Mouse (Mus musculus): ENCODE data around the gene Iqcn.

Iqcn gene

DNA sequence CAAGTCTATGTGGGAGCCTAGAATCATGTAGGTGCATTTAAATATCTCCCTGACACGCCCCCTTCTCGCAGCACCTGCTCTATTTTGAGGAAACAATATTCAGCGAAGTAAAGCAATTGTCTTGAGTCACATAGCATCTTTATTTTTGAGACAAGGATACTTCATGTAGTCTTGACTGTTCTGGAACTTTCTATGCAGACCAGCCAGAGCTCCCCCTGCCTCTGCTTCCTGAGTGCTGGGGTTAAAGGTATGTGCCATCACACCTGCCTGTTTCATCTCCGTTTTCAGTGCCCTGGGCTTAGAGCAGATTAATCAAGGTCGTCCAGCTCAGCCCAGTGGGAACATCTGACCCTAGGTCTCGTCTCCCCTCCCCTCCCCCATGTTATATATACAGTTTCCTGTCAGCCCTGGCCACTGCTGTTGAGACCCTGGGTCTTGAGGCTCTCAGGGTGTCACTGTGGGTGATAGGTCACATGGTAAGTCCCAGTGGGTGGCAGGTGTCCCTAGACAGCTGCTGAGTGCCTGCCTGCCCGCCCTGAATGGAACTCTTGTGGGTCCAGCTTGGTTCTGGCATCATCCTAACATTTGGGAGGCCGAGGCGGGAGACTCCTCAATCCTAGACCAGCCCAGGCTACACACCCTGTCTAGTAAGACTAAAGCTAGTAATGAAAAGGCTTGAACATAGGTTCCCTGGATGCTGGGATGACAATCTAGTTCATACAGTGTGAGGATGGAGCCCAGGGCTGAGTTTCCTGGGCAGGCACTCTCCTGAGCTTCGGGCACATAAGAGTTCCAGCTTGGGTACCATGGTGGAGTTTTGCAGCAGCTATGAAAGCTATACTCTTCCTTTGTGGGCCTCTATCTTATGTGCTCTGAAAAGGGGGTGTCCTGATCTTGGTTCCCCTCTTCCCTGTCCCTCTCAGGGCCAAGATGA lies 1.9 kb upstream of the Iqcn start:
- no peak for DNase-seq (ENCODE audit: low read depth)

- DNase-seq (ENCODE audit: low read depth) = no peak
Observed at GRCm38 (mm10) chr8:70701982-70702841, 1.0 kb upstream of the Iqcn start.

DNA sequence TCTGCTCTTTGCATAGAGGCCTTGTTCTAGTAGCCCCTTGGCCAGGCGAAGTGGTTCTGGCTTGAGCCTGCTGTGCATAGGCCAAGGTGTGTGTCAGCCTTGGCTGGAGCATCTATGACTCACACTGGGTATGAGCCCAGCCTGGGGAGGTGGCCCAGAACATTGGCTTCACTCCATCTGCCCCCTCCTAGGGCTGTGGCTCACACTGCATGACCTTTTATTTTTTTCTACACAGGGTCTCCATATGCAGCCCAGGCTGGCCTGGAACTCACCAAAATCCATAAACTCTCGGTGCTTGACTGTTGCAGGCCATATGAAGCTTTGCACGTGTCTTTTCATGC lies 445 bp upstream of the Iqcn start:
- no peak for DNase-seq (ENCODE audit: low read depth)

GRCm38 (mm10) chr8:70708281-70708680 lies 5.0 kb downstream of the Iqcn start:
- DNase-seq (ENCODE audit: low read depth) = no peak

DNA sequence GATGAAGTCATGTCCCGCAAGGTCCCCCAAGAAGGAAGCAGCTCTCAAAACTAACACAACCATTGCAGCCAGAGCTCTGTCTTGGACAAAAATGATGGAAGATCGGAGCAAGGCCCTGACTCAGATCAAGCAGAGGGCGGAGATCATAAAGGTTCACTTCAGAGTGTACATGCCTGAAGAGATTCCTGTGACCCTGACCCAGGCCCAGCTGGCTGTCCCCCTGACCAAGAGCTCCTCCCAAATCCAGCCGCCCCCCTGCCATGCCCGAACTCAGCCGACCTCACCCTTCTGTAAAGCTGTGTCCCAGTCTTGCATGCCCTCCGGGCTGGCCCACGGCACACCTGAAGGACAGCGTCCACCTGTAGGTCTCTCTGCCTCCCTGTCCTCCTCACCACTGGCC lies 6.5 kb downstream of the Iqcn start:
- no peak for DNase-seq (ENCODE audit: low read depth)

DNA sequence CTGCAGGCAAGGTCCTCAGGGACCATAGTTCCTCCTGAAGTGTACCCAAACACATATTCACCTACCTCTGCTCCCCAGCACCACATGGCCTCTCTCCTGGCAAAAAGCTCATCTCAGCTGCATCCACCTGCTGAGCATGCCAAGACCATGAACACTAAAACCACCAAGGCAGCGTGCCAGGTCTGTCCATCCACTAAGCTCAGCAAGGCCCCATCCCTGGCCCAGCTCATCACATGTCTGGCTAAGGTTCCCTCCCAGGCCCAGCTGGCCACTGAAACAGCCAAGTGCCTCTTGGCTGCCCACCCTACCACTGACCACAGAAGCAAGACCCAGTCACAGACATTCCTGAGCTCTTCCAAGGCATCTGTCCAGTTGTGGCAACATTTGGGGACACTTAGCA lies 7.0 kb downstream of the Iqcn start:
- DNase-seq (ENCODE audit: low read depth) = no peak

DNA sequence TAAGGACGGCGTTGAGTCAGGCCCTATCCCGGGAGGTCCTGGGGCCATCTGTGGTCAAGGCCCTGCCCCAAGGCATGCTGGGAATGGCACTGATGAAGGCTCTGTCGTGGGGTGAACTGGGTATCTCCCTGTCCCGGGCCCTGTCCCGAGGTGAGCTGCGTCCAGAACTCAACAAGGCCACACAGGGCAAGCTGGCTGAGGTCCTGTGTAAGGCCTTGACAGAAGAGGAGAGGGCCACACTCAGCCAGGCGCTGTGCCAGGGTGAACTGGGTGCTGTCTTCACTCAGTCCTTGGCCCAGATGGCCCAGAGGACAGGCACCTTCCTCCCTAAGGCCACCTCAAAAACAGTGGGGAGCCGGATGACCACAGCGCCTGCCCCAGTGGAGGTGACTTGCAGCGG lies 7.8 kb downstream of the Iqcn start:
- DNase-seq (ENCODE audit: low read depth) = no peak

- no peak for DNase-seq (ENCODE audit: low read depth)
Observed at GRCm38 (mm10) chr8:70713991-70714390, 10.7 kb downstream of the Iqcn start.

- DNase-seq (ENCODE audit: low read depth) = no peak
Observed at GRCm38 (mm10) chr8:70715086-70715485, 11.8 kb downstream of the Iqcn start.

DNA sequence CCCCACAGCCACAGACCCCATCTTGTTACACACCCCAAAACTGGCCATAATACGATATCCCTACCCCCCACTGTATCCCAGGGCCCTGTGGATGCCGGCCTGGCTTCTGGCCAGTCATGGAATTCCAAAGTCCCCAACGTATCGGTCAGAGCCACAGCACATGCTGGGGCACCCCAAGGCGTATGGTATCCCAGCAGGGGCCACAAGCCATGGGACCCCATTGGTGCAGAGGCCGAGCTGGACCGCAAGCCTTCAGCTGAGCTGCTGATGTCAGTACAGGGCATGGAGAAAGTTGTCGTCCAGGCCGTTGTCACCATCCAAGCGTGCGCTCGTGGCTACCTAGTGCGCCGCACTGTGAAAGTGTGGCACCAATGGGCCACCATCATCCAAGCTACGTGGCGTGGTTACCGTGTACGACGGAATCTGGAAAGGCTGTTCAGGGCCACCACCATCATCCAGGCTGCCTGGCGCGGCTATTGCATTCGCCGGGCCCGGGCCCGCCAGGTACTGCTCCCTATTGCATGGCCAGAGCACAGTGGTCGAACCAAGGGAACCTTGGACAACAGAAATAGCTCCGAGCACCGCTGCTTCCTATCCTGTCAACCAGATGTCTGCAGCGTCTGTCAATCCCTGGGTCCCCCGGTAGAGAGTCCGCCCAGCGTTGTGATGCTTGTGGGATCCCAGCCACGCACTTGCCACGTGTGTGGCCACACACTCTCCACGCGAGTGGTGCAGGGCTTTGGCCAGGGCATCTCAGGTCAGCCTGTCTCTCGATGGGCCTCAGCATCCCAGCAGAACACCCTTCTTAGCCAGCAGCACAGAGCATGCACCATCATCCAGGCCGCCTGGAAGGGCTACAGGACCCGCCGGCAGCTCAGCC lies 13.5 kb downstream of the Iqcn start:
- DNase-seq (ENCODE audit: low read depth) = no peak

DNA sequence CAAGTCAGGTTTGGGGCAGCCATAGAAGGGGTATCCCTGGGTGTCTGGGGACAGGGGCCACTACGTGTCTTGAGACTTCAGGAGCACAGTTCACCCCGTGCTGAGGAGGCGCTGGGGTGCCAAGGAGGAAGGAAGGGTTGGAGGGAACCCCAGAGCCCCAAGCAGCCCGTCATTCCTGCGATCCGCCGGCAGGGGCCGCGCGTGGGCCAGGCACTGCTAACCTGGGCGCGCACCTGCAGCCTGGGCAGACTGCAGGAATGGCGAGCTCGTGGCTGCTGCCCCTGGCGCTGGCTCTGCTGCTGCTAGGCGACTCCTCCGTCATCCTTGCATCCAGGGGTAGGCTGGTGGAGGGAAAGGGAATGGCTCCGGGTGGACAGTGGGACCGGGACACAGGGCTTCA lies 15.0 kb downstream of the Iqcn start, which contains the start of gene Gm3336:
Gene Gm3336, plus strand, starts transcription at position 247 of the 400 bp plus-strand sequence.
- no peak for DNase-seq (ENCODE audit: low read depth)

- no peak for DNase-seq (ENCODE audit: low read depth)
Observed at GRCm38 (mm10) chr8:70719796-70720270, 16.6 kb downstream of the Iqcn start.

DNA sequence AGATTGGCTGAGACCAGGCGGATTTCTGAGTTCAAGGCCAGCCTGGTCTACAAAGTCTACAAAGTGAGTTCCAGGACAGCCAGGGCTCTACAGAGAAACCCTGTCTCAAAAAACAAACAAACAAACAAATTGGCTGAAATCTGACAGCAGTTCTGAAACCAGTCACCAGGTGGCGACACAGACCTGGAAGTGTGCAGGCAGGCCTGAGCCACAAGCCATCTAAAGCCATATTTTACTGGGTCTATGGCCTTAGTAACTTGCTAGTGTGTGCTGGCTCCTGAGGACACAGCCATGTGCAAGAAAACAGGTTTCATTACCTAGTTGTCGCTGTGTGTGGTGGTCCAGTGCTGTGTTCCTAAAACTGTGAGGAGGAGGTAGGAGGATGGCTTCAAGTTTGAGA lies 17.5 kb downstream of the Iqcn start:
- no peak for DNase-seq (ENCODE audit: low read depth)

DNA sequence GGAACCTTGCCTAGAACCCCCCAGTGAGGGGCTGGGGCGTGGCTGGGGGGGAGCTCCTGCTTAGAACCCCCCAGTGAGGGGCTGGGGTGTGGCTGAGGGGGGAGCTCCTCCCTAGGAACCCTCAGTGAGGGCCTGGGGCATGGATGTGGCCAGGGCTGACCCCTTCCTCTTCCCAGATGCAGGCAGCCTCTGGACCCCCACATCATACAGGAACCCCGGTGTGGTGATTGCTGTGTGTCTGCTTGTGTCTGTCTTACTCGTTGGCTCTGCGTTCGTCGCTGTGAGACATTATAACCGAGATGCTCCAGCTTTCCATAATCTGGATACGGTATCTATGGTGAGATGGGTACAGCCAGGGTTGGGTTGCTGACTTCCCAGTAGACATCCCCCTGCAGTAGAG lies 18.3 kb downstream of the Iqcn start:
- DNase-seq (ENCODE audit: low read depth) = no peak

GRCm38 (mm10) chr8:70723486-70724210 lies 20.4 kb downstream of the Iqcn start, which contains the start of gene Pde4c:
Pde4c (plus strand) TSS chr8:70723720.
- DNase-seq (ENCODE audit: low read depth) = no peak

- no peak for DNase-seq (ENCODE audit: low read depth)
Observed at GRCm38 (mm10) chr8:70724216-70724615, 21.0 kb downstream of the Iqcn start.

GRCm38 (mm10) chr8:70725792-70726447 lies 22.7 kb downstream of the Iqcn start:
- DNase-seq (ENCODE audit: low read depth) = no peak

DNA sequence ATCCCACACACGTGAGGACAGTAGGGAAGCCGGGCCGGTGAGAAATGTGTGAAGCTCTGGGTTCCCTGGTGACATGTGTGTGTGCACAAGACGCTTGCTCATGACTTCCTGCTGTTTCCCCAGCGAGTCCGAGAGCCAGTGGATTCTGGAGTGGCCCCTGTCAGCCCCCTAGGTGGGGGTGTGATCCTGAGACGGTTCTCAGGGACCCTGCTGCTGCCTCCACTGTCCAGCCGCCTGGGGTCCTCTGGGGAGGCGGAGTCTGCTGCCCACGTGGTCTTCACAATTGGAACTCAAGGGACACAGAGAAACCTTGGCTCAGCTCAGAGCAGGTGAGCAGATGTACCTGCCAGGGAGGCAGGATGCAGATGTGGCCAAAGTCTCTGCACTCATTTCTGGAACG lies 23.5 kb downstream of the Iqcn start:
- DNase-seq (ENCODE audit: low read depth) = no peak

GRCm38 (mm10) chr8:70729808-70730475 lies 26.7 kb downstream of the Iqcn start:
- no peak for DNase-seq (ENCODE audit: low read depth)

DNA sequence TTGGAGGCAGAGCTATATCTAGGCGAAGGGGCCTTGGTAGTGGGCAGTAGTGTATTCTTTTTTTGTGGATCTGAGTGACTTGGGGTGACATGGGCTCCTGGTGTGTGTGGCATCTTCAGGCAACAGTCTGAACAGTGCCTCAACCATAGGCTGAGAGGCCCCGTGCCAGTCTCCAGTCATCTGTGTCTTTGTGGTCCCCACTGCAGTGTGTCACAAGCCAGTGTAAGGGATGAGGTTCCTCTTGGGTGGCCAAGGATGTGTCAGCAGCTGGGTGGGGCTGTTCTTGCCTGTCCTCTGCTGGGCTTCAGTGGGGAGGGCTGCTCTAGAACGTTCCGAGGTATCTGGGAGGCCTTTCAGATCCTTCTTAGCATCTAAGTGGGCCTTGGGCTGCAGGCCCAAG lies 27.7 kb downstream of the Iqcn start:
- DNase-seq (ENCODE audit: low read depth) = no peak
